Mouse (Mus musculus) liver, adult (tissue): ENCODE data around the gene Col8a2.
A peak's percentile ranks its signal among the peaks of the same experiment; 100 is the strongest.

Experiments used
- GATA4 ChIP-seq: IDR thresholded peaks from 2 replicates; pipeline ENCODE4 v1.6.1; 2014; ENCODE audit warnings: mild to moderate bottlenecking, low read length; ENCODE audit not compliant: insufficient replicate concordance

Gene Col8a2

DNA sequence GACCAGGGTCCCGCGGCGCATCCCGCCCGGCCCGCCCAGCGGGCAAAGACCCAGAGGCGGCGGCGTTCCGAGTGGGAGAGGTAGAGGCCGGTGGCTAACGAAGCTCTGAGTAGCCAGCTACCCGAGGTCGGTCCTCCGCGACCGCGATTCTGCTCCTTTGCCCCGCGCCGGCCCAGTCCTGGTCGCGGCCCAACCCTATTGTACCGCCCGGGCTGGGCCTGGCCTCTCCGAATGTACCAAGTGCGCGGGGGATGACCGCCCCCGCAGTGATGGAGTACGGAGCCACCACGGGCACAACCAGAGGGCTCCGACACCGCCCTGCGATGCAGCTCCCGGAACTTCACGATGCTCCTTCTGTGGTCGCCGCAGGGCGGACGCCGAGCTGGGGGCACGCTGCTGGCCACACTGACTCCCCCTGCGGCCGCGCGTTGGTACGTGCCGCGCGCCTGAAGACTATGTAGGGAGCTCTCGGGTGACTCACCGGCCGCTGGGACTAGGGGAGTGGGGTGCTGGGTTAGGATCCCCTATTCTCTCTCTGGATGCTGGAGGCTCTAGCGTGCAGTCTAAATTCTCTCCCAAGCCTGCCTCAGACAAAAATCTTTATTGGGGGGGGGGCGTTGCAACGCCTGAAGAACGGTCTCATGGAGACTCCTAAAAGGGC is 30.3 kb upstream of the Col8a2 start, which contains the start of gene Map7d1:
Gene Map7d1 (minus strand): TSS at position 213 of the 661 bp plus-strand sequence.
- peak; percentile 10; the same call in 1 of the 2 replicates for TF ChIP-seq GATA4

DNA sequence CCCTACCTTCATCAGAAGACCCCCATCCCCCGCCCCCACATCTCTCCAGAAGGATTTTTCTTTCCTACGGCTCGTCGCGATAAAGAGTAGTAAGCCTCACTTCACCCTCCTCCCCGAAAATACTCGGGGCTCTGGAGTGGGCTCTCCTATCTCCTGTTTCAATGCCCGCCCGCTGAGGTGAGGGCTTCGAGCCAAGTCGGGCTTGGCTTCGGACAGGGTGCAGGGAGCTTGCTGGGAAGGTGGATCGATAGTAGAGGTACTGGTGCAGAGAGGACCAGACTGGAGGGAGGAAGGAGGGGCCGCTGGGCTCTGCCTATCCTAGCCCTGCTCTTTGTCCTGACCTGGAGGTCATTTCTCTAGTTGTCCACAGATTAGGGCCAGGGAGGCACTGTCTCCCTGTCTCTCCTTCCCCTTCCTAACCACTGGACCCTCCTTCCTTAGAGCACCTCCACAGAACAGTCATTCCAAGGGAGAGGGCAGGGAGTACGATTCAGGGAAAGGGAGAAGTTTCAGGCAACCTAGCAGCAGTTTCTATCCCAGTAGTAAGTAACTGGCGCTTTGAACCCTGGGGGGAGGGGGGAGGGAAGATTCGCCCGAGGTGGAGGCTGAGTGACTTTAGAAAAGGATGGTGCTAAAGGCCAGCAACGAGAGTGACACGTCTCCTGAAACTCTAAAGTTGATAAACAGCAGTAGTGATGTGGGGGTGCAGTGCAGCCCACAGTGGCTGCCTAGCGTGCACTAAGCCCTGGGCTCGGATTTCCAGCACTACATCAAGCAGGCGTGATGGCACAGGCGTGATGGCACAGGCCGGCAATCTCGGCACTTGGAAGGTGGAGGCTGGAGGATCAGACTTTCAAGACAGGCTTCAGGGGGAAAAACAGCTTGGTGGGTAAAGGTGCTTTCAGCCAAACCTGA is 29.4 kb upstream of the Col8a2 start:
- TF ChIP-seq GATA4, result peak; percentile 81; the same call in 1 of the 2 replicates

DNA sequence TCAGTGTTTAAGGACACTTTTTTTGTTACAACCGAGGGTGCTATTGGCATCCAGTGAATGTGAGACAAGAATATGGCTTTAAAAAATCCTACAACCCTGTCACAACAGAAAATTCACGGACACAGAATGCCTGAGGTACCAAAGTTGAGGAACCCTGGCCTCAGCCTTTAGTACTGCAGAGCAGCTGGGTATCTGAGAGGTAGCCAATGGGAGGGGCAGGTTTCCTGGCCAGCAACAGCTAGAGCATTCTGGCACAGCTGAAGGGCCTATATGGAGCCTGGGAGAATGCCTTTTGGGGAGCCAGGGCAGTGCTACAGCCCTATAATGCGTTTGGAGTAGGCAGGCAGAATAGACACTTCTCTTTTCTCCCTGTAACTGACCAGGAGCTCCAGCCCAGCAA is 27.5 kb upstream of the Col8a2 start:
- no peak for TF ChIP-seq GATA4

DNA sequence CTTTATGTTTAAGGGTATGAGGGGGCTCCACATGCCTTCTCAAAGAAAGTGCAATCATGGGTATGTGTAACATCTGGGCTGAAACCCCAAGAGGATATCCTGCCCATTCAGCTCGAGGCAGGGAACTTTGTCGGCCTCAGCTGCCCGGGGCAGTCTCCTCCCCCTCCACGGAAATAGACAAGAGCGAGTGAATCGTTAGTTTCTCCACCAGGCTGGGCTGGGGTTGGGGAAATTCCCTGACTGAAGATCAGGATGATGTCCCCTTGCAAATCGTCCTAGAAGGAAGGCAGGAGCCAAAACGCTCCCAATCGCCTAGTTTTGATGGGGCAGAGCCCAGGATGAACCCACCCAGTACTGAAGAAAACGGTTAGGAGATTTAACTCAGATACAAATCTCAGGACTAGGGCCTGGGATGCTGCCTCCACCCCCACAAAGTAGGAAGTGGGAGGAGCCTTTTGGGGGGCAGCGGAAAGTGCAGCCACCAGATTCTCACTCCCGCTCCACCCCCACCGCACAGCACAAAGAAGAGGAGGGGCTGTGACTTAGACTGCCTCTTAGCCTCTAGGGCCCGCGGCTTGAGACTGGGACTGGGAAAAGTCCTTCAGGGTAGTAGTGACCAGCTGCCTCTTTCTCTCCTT is 27.0 kb upstream of the Col8a2 start:
- no peak for TF ChIP-seq GATA4

DNA sequence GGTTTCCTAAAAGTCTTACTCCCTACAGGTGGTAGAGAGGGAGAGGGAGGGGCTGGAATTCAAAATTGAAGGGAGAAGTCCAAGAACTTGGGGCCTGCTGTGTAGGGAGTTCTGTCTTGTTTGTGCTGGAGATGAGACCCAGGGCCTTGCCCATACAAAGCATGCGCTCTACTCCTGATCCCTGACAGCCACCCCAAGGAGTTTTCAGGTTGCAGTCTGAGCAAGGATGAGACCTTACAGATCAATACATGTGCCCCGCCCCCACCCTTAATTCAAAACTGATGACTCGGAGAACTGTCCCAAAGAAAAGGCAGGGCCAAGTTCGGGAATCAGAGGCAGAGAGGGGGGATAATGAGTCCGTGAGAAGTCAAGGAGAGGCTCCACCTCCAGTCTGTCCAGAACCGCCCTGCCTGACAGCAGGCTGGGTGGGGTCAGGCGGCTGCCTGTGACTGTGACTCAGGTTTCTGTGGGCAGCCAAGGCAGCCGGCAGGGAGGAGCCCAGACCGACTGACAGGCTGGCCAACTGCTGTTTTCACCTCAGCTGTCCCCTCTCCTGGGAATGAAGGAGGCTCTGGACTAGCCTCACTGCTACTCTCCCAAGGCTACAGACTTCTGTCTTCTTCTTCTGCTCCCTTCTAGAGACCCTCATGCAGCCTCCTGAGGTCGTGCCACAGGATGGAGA is 25.9 kb upstream of the Col8a2 start:
- no peak for TF ChIP-seq GATA4

DNA sequence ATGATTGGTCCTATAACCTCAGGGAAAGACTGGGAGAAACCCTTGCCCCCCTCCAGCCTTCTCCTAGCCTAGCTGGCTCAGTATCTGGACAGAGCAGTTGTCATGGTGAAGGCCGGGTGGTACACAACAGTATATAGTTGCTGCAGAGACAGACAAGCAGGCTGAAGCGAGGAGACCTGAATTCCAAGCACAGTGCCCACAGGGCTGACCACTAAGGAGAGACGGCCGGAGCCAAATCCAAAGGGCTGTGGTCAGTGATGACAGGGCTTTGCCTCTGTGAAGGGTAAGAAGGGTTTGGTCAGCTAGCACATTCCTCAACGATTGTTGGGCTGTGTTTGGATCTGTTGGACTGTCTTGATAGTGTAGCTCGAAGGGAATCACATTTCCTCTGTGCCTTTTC is 25.3 kb upstream of the Col8a2 start:
- TF ChIP-seq GATA4, result no peak

DNA sequence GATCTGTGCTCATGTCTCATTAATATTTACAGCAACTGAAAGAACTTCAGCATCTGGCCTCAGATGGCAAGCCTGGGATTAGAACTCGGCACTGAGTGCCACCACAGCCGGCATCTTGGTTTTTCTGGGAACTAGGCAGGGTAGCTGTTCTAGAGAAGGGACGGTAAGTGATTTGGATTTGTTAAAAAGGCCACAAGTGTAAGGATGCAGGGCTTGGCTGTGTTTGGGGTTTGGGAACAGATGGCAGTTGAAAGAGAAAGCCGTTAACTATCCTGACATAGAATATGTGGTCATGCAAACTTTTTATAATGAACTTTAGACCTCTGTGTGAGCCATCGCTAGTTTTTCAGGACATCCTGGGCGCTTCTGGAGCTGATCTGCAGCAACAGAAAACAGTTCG is 24.9 kb upstream of the Col8a2 start:
- TF ChIP-seq GATA4, result no peak

DNA sequence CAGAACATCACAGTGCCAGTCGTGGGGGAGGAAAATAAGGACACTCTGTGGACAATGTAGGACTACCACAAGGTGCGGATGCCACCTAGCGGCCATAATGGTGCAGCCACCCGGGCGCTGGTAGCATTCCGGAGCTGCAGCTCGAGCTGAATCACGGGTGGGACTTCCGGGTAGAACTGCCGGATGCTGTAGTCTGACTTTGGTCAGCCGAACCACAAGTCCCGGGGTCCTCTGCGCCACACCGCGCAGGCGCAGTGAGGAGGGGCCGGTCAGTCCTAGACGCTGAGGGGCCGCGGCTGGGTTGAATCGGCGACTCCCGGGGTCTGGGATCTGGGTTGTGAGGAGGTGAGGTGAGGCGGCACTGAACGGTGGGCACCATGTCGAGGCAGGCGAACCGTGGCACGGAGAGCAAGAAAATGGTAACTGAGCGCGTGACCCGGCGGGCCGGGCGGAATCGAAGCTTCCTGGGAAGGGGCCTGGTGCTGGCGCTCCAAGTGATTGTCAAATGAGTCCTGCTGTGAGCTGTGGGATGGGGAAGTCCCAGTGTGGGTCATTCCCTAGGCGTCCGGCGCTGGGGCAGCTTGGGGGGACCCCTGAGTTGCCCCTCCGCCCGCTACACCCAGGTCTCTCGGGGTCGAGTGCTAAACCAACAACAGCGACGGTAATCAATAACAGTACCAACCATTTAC is 24.3 kb upstream of the Col8a2 start, which contains the start of gene Trappc3:
Gene Trappc3 (plus strand): TSS at position 207 of the 689 bp plus-strand sequence.
- TF ChIP-seq GATA4, result peak; percentile 38; the same call in 1 of the 2 replicates

DNA sequence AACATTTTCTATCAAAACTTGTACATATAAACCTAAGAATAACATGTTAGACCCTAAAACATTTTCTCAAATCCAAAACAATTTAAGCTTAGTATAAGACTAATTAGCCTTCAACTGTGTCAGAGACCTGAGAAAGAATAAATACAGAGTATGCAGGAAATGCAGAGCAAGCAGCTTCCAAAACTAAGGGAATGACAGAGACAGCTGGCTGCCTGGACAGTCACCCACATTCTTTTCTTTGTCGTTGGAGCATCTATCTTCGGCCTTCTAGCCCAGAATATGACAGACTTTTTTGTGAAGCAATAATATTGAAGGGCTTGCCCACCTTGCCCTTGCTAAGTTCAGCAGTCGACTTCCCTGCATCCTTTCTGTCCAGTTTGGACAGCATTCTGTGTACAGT is 17.3 kb upstream of the Col8a2 start:
- TF ChIP-seq GATA4, result no peak

DNA sequence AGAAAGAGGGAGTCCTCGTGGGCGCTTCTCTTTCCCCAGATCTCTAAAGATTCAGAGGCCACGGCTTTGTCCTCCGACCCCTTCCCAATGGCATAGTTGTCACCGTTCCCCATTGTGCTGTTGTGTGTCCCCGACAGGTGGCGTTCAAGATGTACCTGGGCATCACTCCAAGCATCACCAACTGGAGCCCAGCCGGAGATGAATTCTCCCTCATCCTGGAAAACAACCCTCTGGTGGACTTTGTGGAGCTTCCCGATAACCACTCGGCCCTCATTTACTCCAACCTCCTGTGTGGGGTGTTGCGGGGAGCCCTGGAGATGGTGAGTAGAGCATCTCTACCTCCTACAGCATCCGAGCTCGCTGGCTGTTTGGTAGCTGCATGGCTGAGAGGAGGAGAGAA is 12.8 kb upstream of the Col8a2 start:
- TF ChIP-seq GATA4, result no peak

DNA sequence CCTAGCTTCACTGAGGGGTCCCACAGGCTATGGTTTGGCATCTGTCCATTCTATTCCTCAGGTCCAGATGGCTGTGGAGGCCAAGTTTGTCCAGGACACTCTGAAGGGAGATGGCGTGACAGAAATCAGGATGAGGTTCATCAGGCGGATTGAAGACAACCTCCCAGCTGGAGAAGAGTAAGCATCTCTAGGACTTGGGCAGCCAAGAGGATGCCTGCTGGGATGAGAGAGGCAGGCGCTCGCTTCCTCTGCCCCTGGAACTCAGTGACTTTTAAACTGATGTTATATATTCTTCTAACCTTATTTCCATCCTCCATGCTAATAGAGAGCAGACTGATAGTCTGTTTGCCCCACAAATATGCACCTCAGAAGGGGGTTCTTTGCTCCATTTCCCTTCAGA is 11.5 kb upstream of the Col8a2 start:
- TF ChIP-seq GATA4, result no peak

DNA sequence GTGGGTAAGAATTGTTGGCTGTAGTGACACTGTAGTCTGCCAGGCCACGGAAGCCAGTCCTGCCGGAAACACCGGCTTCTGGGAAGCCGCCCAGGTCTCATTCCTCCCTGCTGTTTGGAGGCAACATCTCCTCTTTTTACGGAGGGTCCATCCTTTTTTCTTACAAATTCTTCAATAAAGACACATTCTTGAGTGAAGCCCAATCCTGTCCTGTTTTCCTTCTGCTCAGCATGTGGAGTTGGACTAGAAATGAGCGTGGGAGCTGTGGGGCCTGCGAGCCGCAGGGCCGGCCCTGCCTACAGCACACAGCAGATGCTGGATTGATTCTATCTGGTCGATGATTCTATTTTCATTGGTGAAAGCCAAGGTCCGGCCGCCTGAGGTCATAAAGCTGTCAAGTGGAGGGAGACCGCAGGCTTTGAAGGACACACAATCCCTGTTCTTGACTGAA is 10.9 kb upstream of the Col8a2 start:
- TF ChIP-seq GATA4, result no peak

DNA sequence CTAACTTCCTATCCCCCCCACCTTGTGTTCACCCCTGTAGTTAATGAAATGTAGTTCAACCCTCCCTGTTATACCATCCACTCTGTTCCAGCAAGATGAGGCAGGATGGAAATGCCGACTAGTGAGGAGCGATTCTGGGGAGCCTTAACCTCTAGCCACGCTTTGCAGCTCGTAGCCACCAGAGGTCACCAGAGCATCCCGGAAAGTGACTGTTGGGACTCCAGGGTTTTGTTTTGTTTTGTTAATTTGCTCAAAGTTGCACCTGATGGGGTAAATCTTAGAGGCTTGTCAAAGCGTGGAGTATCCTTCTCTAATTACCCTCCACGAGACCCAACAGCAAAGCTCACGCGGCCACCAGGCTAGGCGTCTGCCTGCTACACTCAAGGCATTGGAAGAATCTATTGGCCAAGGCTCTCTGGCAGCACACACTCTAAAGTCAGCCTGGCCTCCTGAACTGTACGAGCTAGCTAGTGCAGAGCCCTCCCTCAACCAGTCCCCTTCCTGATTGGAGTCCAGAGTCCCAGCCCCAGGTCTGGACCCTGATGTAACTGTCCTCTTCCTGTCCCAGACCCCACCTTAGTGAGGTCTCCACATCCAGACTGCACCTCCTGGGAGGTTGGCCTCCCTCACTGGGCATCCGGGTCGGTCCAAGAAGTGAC is 8.6 kb upstream of the Col8a2 start:
- TF ChIP-seq GATA4, result no peak

DNA sequence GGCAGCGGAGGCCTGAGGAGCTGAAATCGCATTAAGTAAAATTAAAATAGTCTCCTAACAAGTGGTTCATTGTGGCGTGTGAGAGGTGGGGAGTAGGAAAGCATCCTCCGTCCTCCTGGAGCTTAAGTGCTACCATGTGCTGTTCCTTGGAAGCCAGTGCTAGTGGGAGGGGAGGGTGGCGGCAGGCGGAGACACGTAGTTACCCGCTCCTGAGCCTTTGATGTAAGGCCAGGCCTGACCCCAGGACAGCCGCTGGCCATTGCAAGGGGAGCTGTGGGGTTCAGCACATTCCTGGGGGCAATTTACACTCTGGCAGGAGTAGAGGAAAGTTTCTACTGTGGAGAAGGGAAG is 8.1 kb upstream of the Col8a2 start:
- TF ChIP-seq GATA4, result no peak

DNA sequence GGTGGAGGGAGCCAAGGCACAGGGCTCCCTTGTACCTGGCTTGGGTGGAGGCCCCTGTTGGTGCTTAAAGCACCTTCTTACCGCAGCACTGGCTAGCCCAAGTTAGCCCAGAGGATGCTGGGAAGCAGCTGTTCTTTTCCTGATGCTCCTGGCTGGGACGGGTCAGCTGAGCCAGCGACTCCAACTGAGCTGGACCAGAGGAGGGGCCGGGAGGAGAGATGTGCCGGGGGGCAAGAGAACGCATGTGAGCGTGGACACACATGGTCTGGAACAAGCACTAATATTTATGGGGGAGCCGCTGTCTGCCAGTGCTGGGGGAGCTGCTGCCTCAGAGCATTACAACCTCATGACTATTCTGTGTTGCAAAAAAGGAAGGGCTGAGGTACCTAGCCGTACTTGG is 7.6 kb upstream of the Col8a2 start:
- TF ChIP-seq GATA4, result no peak

DNA sequence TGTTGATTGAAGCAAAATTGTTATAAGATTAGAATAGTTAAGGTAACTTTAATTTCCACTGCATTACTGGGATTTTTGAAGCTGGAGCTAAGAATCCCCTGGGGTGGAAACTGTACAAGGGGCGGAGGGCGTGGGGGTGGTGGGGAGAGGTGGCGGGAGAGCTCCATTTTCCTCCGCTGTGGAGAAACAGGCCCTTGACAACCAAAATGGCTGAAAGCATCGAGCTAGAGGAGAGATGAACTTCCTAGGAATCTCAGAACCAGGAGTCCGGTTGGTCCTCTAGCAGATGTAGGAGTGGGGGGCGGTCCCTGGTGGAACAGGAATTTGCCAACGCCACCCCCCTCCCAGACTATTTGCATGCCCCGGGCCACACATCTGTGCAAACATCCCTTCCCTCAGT is 4.9 kb upstream of the Col8a2 start:
- no peak for TF ChIP-seq GATA4
